Mouse (Mus musculus): ENCODE results near the gene Ogg1. TPM values are rescaled to one million over a fixed set of nuclear protein-coding genes. Genes with fewer than 3 reads are reported as not detected.
"Not testable (repeated sequence)": the region's sequence is repeated elsewhere in the genome, so short reads cannot be mapped to it uniquely, and the experiment has no call there.

The Ogg1 gene
- polyA plus RNA-seq, 1 experiment: 13.0 TPM

GRCm38 (mm10) chr6:113315972-113316371 lies 10.8 kb upstream of the Ogg1 start:
- DNase-seq (ENCODE audit: low read depth in 1 of 2, low spot score in 2 of 2): no peak
- Histone ChIP-seq H3K27ac (ENCODE audit: insufficient read depth, low read length) (no peak overlapping the region), H3K36me3 (ENCODE audit: control insufficient read depth, insufficient read depth, low read length) (peaks cover 60% of the 10 kb centered on the region), H3K4me1 (ENCODE audit: control insufficient read depth, insufficient read depth, insufficient read length) (no peaks in the 10 kb centered on the region), H3K27me3 (ENCODE audit: control insufficient read depth, insufficient read depth, low read length) (no peaks in the 10 kb centered on the region), H3K4me3 (ENCODE audit: extremely low read depth, insufficient read depth, insufficient read length) (no peak overlapping the region)
- TF ChIP-seq POLR2A (IDR thresholded peaks at IDR 0.05; ENCODE audit: low read depth, low read length) (no peak), CTCF (IDR thresholded peaks at IDR 0.05; ENCODE audit: extremely low read depth, insufficient read depth, insufficient read length, insufficient replicate concordance) (no peak)
- WGBS: 92% methylated on average over 3 of the region's 3 CpGs

GRCm38 (mm10) chr6:113329396-113329795 lies 2.6 kb downstream of the Ogg1 start:
- Histone ChIP-seq H3K27ac (ENCODE audit: insufficient read depth, low read length) (no peak overlapping the region), H3K4me1 (ENCODE audit: control insufficient read depth, insufficient read depth, insufficient read length) (peaks cover 6% of the 10 kb centered on the region; the same call in 1 of the 2 replicates), H3K36me3 (ENCODE audit: control insufficient read depth, insufficient read depth, low read length) (peaks cover 13% of the 10 kb centered on the region), H3K4me3 (ENCODE audit: extremely low read depth, insufficient read depth, insufficient read length) (no peak overlapping the region), H3K27me3 (ENCODE audit: control insufficient read depth, insufficient read depth, low read length) (no peaks in the 10 kb centered on the region)
- no peak for TF ChIP-seq CTCF (IDR thresholded peaks at IDR 0.05; ENCODE audit: extremely low read depth, insufficient read depth, insufficient read length, insufficient replicate concordance)
- TF ChIP-seq POLR2A (IDR thresholded peaks at IDR 0.05; ENCODE audit: low read depth, low read length): no peak
- 90% methylated on average over 1 of the region's 1 CpGs for WGBS
- DNase-seq (ENCODE audit: low read depth in 1 of 2, low spot score in 2 of 2): no peak

- 5% methylated on average over 2 of the region's 2 CpGs for WGBS
- H3K36me3 ChIP-seq (ENCODE audit: control insufficient read depth, insufficient read depth, low read length): peaks cover 12% of the 10 kb centered on the region
- H3K4me3 ChIP-seq (ENCODE audit: extremely low read depth, insufficient read depth, insufficient read length): no peak overlapping the region
- H3K4me1 ChIP-seq (ENCODE audit: control insufficient read depth, insufficient read depth, insufficient read length): peaks cover 6% of the 10 kb centered on the region; the same call in 1 of the 2 replicates
- peak overlapping the region; percentile 46; the same call in 1 of the 2 replicates for H3K27ac ChIP-seq (ENCODE audit: insufficient read depth, low read length)
- DNase-seq (ENCODE audit: low read depth in 1 of 2, low spot score in 2 of 2): peak; percentile 44 to 47
- TF ChIP-seq POLR2A (IDR thresholded peaks at IDR 0.05; ENCODE audit: low read depth, low read length): no peak; the same call in 1 of the 2 replicates
- no peaks in the 10 kb centered on the region for H3K27me3 ChIP-seq (ENCODE audit: control insufficient read depth, insufficient read depth, low read length)
Measured at GRCm38 (mm10) chr6:113330547-113330946, 3.8 kb downstream of the Ogg1 start.

DNA sequence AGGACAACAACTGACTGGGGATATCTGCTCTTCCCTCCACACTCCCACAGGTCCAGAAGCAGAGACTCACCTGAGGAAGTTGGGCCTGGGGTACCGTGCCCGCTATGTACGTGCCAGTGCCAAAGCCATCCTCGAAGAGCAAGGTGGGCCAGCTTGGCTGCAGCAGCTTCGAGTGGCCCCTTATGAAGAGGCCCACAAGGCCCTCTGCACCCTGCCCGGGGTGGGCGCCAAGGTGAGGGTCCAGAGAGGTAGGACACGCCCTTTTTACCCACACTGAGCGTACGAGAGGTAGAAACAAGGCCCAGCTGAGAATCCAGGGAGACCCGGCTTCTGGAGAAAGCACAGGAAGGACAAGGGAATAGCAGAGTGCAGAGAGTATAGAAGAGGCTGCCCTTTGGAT lies 4.9 kb downstream of the Ogg1 start:
- TF ChIP-seq POLR2A (IDR thresholded peaks at IDR 0.05; ENCODE audit: low read depth, low read length) (no peak), CTCF (IDR thresholded peaks at IDR 0.05; ENCODE audit: extremely low read depth, insufficient read depth, insufficient read length, insufficient replicate concordance) (no peak)
- 96% methylated on average over 11 of the region's 11 CpGs for WGBS
- DNase-seq (ENCODE audit: low read depth in 1 of 2, low spot score in 2 of 2): no peak

DNA sequence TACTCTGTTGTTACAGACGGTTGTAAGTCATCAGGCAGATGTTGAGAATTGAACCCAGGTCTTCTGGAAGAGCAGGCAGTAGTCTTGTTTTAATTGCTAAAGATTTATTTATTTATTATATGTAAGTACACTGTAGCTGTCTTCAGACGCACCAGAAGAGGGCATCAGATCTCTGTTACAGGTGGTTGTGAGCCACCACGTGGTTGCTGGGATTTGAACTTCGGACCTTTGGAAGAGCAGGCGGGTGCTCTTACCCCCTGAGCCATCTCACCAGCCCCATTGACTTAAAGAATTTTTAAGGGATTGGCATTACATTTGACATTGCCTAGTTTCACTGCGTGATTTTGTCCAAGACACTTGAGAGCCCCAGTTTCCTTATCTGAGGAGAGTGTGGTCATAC lies 6.0 kb downstream of the Ogg1 start:
- WGBS: 78% methylated on average over 6 of the region's 6 CpGs
- not testable (repeated sequence) for H3K27ac ChIP-seq (ENCODE audit: insufficient read depth, low read length); H3K27me3 ChIP-seq (ENCODE audit: control insufficient read depth, insufficient read depth, low read length); H3K4me1 ChIP-seq (ENCODE audit: control insufficient read depth, insufficient read depth, insufficient read length); DNase-seq (ENCODE audit: low read depth in 1 of 2, low spot score in 2 of 2); H3K4me3 ChIP-seq (ENCODE audit: extremely low read depth, insufficient read depth, insufficient read length)
- H3K36me3 ChIP-seq (ENCODE audit: control insufficient read depth, insufficient read depth, low read length): peaks cover 14% of the 10 kb centered on the region

More for the DNA sequence above, 4.9 kb downstream of the Ogg1 start:
- peaks cover 5% of the 10 kb centered on the region; the same call in 1 of the 2 replicates for H3K4me1 ChIP-seq (ENCODE audit: control insufficient read depth, insufficient read depth, insufficient read length)
- H3K27me3 ChIP-seq (ENCODE audit: control insufficient read depth, insufficient read depth, low read length): no peaks in the 10 kb centered on the region
- H3K27ac ChIP-seq (ENCODE audit: insufficient read depth, low read length): no peak overlapping the region
- no peak overlapping the region for H3K4me3 ChIP-seq (ENCODE audit: extremely low read depth, insufficient read depth, insufficient read length)
- peaks cover 14% of the 10 kb centered on the region for H3K36me3 ChIP-seq (ENCODE audit: control insufficient read depth, insufficient read depth, low read length)

- H3K4me1 ChIP-seq (ENCODE audit: control insufficient read depth, insufficient read depth, insufficient read length): peaks cover 5% of the 10 kb centered on the region; the same call in 1 of the 2 replicates
- H3K36me3 ChIP-seq (ENCODE audit: control insufficient read depth, insufficient read depth, low read length): peaks cover 14% of the 10 kb centered on the region
- no peaks in the 10 kb centered on the region for H3K27me3 ChIP-seq (ENCODE audit: control insufficient read depth, insufficient read depth, low read length)
- 0 out of 2 replicates have a peak overlapping the region, but pooled peaks have one; percentile 0 for H3K27ac ChIP-seq (ENCODE audit: insufficient read depth, low read length)
- no peak for DNase-seq (ENCODE audit: low read depth in 1 of 2, low spot score in 2 of 2)
- no peak overlapping the region for H3K4me3 ChIP-seq (ENCODE audit: extremely low read depth, insufficient read depth, insufficient read length)
- TF ChIP-seq CTCF (IDR thresholded peaks at IDR 0.05; ENCODE audit: extremely low read depth, insufficient read depth, insufficient read length, insufficient replicate concordance): no peak
- WGBS: 88% methylated on average over 14 of the region's 14 CpGs
Measured at GRCm38 (mm10) chr6:113333137-113333950, 6.6 kb downstream of the Ogg1 start.

- H3K27ac ChIP-seq (ENCODE audit: insufficient read depth, low read length): no peak overlapping the region
- H3K4me3 ChIP-seq (ENCODE audit: extremely low read depth, insufficient read depth, insufficient read length): no peak overlapping the region
- TF ChIP-seq POLR2A (IDR thresholded peaks at IDR 0.05; ENCODE audit: low read depth, low read length) (no peak), CTCF (IDR thresholded peaks at IDR 0.05; ENCODE audit: extremely low read depth, insufficient read depth, insufficient read length, insufficient replicate concordance) (no peak)
- no peaks in the 10 kb centered on the region for H3K27me3 ChIP-seq (ENCODE audit: control insufficient read depth, insufficient read depth, low read length)
- DNase-seq (ENCODE audit: low read depth in 1 of 2, low spot score in 2 of 2): no peak
- whole genome bisulfite sequencing: 74% methylated on average over 6 of the region's 6 CpGs
- peaks cover 14% of the 10 kb centered on the region for H3K36me3 ChIP-seq (ENCODE audit: control insufficient read depth, insufficient read depth, low read length)
- H3K4me1 ChIP-seq (ENCODE audit: control insufficient read depth, insufficient read depth, insufficient read length): peaks cover 5% of the 10 kb centered on the region; the same call in 1 of the 2 replicates
Measured at GRCm38 (mm10) chr6:113334216-113334615, 7.4 kb downstream of the Ogg1 start.

All from spleen, adult 2 months (tissue).